Mouse (Mus musculus) MEL (cell line): ENCODE data around the gene Arpp21. TPM values are rescaled to one million over a fixed set of nuclear protein-coding genes. Genes with fewer than 3 reads are reported as not detected.

ENCODE experiments used
- DNase-seq: peaks from one replicate; pipeline ENCODE4 v3.0.0; 2011; ENCODE audit warnings: low read depth, low spot score
- H3K27ac ChIP-seq: 2 replicates; pipeline ENCODE4 v1.5.1; 2012; ENCODE audit warnings: low read depth, mild to moderate bottlenecking, control low read depth, low read length, moderate library complexity; ENCODE audit not compliant: control insufficient read depth
- H3K27me3 ChIP-seq, 2 experiments: fragments of 150-350 bp in 1 of 2; sonication (generic) in 1 of 2; 2 replicates each; pipeline ENCODE4 v1.6.1; 2012; ENCODE audit warnings: low read length in 2 of 2, mild to moderate bottlenecking in 2 of 2, improper control_type of control experiment in 1 of 2, moderate library complexity in 1 of 2; ENCODE audit not compliant: insufficient read depth in 2 of 2, control insufficient read depth in 1 of 2
- H3K36me3 ChIP-seq, 2 experiments: 2 replicates each; pipeline ENCODE4 v1.6.1; 2012 to 2014; ENCODE audit warnings: low read length in 2 of 2, improper control_type of control experiment in 1 of 2, inconsistent platforms in 1 of 2, mild to moderate bottlenecking in 1 of 2; ENCODE audit not compliant: insufficient read depth in 2 of 2, control insufficient read depth in 1 of 2
- H3K4me1 ChIP-seq, 2 experiments: fragments of 150-350 bp in 1 of 2; sonication (generic) in 1 of 2; 2 replicates each; pipeline ENCODE4 v1.6.1; 2012; ENCODE audit warnings: low read length in 2 of 2, improper control_type of control experiment in 1 of 2, mild to moderate bottlenecking in 1 of 2; ENCODE audit not compliant: insufficient read depth in 2 of 2, control insufficient read depth in 1 of 2
- H3K4me3 ChIP-seq, 2 experiments: fragments of 150-350 bp in 1 of 2; sonication (generic) in 1 of 2; 2 replicates each; pipeline ENCODE4 v1.5.1; 2012; ENCODE audit warnings: low read depth in 2 of 2, low read length in 2 of 2, mild to moderate bottlenecking in 2 of 2, moderate library complexity in 2 of 2, control low read depth in 1 of 2, improper control_type of control experiment in 1 of 2; ENCODE audit not compliant: control insufficient read depth in 1 of 2, insufficient read depth in 1 of 2
- H3K79me2 ChIP-seq: 2 replicates; pipeline ENCODE4 v1.6.1; 2012; ENCODE audit warnings: mild to moderate bottlenecking, low read length, moderate library complexity; ENCODE audit not compliant: control insufficient read depth, poor library complexity, insufficient read depth
- H3K9ac ChIP-seq: 2 replicates; pipeline ENCODE4 v1.6.1; 2012; ENCODE audit warnings: low read depth, mild to moderate bottlenecking, control low read depth, low read length, moderate library complexity; ENCODE audit not compliant: control insufficient read depth, poor library complexity, severe bottlenecking
- H3K9me3 ChIP-seq: fragments of 150-350 bp; sonication (generic); replicated peaks from 2 replicates; pipeline ENCODE4 v1.6.1; 2012; ENCODE audit warnings: mild to moderate bottlenecking, low read length, improper control_type of control experiment, moderate library complexity; ENCODE audit not compliant: insufficient read depth
- CHD1 ChIP-seq: IDR thresholded peaks from 2 replicates; pipeline ENCODE4 v1.6.1; 2012; ENCODE audit warnings: low read depth, mild to moderate bottlenecking, inconsistent platforms, low read length, improper control_type of control experiment
- ELF1 ChIP-seq: IDR thresholded peaks from 2 replicates; pipeline ENCODE4 v1.6.1; 2014; ENCODE audit warnings: low read depth, mild to moderate bottlenecking, inconsistent platforms, low read length, improper control_type of control experiment, moderate library complexity
- EP300 ChIP-seq, 2 experiments: IDR thresholded peaks; 2 replicates each; pipeline ENCODE4 v1.6.1; 2011; ENCODE audit warnings: improper control_type of control experiment in 2 of 2, low read length in 2 of 2, low read depth in 1 of 2, mild to moderate bottlenecking in 1 of 2
- ETS1 ChIP-seq: IDR thresholded peaks from 2 replicates; pipeline ENCODE4 v1.6.1; 2012; ENCODE audit warnings: low read depth, mild to moderate bottlenecking, inconsistent platforms, low read length, improper control_type of control experiment, moderate library complexity
- GABPA ChIP-seq: IDR thresholded peaks from 2 replicates; pipeline ENCODE4 v1.6.1; 2012; ENCODE audit warnings: low read depth, mild to moderate bottlenecking, inconsistent platforms, low read length, improper control_type of control experiment, moderate library complexity
- GATA1 ChIP-seq: IDR thresholded peaks from 2 replicates; pipeline ENCODE4 v1.6.1; 2011; ENCODE audit warnings: low read depth, low read length, improper control_type of control experiment
- HCFC1 ChIP-seq: IDR thresholded peaks from 2 replicates; pipeline ENCODE4 v1.6.1; 2012; ENCODE audit warnings: low read depth, mild to moderate bottlenecking, inconsistent platforms, low read length, improper control_type of control experiment, moderate library complexity
- MXI1 ChIP-seq: IDR thresholded peaks from 2 replicates; pipeline ENCODE4 v1.6.1; 2011; ENCODE audit warnings: mild to moderate bottlenecking, low read depth, low read length, improper control_type of control experiment
- MYB ChIP-seq: IDR thresholded peaks from 2 replicates; pipeline ENCODE4 v1.6.1; 2011; ENCODE audit warnings: mild to moderate bottlenecking, low read depth, low read length, improper control_type of control experiment
- MYC ChIP-seq: IDR thresholded peaks from 2 replicates; pipeline ENCODE4 v1.6.1; 2011; ENCODE audit warnings: low read depth, mild to moderate bottlenecking, low read length, improper control_type of control experiment, moderate library complexity
- NELFE ChIP-seq: IDR thresholded peaks from 2 replicates; pipeline ENCODE4 v1.6.1; 2011; ENCODE audit warnings: low read depth, low read length, improper control_type of control experiment
- POLR2A ChIP-seq, 2 experiments: IDR thresholded peaks; 2 replicates each; pipeline ENCODE4 v1.6.1; 2011 to 2012; ENCODE audit warnings: low read length in 2 of 2, mild to moderate bottlenecking in 2 of 2, control low read depth in 1 of 2, improper control_type of control experiment in 1 of 2, low read depth in 1 of 2, moderate library complexity in 1 of 2; ENCODE audit not compliant: control insufficient read depth in 1 of 2, insufficient read depth in 1 of 2, poor library complexity in 1 of 2
- POLR2AphosphoS2 ChIP-seq: IDR thresholded peaks from 2 replicates; pipeline ENCODE4 v1.6.1; 2011; ENCODE audit warnings: low read length, improper control_type of control experiment
- RAD21 ChIP-seq: IDR thresholded peaks from 2 replicates; pipeline ENCODE4 v1.6.1; 2011; ENCODE audit warnings: mild to moderate bottlenecking, low read depth, low read length, improper control_type of control experiment
- RCOR1 ChIP-seq: IDR thresholded peaks from 2 replicates; pipeline ENCODE4 v1.6.1; 2012; ENCODE audit warnings: low read depth, mild to moderate bottlenecking, inconsistent platforms, low read length, improper control_type of control experiment
- SIN3A ChIP-seq: IDR thresholded peaks from 2 replicates; pipeline ENCODE4 v1.6.1; 2012; ENCODE audit warnings: low read length, improper control_type of control experiment, inconsistent platforms
- TAL1 ChIP-seq: IDR thresholded peaks from 2 replicates; pipeline ENCODE4 v1.6.1; 2012; ENCODE audit warnings: mild to moderate bottlenecking, inconsistent platforms, low read length, moderate library complexity, mixed read lengths
- TBP ChIP-seq: IDR thresholded peaks from 2 replicates; pipeline ENCODE4 v1.8.0; 2011; ENCODE audit warnings: low read depth, low read length, improper control_type of control experiment
- TCF12 ChIP-seq: IDR thresholded peaks from 2 replicates; pipeline ENCODE4 v1.6.1; 2014; ENCODE audit warnings: low read depth, mild to moderate bottlenecking, inconsistent platforms, low read length, improper control_type of control experiment, moderate library complexity
- UBTF ChIP-seq: IDR thresholded peaks from 2 replicates; pipeline ENCODE4 v1.6.1; 2012; ENCODE audit warnings: low read depth, mild to moderate bottlenecking, inconsistent platforms, low read length, improper control_type of control experiment, moderate library complexity, borderline replicate concordance; ENCODE audit not compliant: insufficient read depth
- USF1 ChIP-seq: IDR thresholded peaks from 2 replicates; pipeline ENCODE4 v1.6.1; 2014; ENCODE audit warnings: low read depth, mild to moderate bottlenecking, inconsistent platforms, low read length, improper control_type of control experiment, moderate library complexity
- USF2 ChIP-seq, 2 experiments: IDR thresholded peaks; 2 replicates each; pipeline ENCODE4 v1.6.1; 2011 to 2012; ENCODE audit warnings: improper control_type of control experiment in 2 of 2, low read length in 2 of 2, borderline replicate concordance in 1 of 2, inconsistent platforms in 1 of 2, low read depth in 1 of 2, mild to moderate bottlenecking in 1 of 2; ENCODE audit not compliant: insufficient read depth in 1 of 2
- ZC3H11A ChIP-seq: IDR thresholded peaks from 2 replicates; pipeline ENCODE4 v1.6.1; 2012; ENCODE audit warnings: low read depth, mild to moderate bottlenecking, inconsistent platforms, low read length, improper control_type of control experiment
- ZMIZ1 ChIP-seq: IDR thresholded peaks from 2 replicates; pipeline ENCODE4 v1.6.1; 2012; ENCODE audit warnings: low read depth, mild to moderate bottlenecking, inconsistent platforms, low read length, improper control_type of control experiment, moderate library complexity
- ZNF384 ChIP-seq: IDR thresholded peaks from 2 replicates; pipeline ENCODE4 v1.6.1; 2012; ENCODE audit warnings: low read depth, mild to moderate bottlenecking, inconsistent platforms, low read length, improper control_type of control experiment
- polyA plus RNA-seq, 2 experiments: library from polyadenylated mRNA; stranded (reverse) in 1 of 2; unstranded in 1 of 2; fragments of >175 nt in 1 of 2; fragments of >200 nt in 1 of 2; gene quantifications; 2 replicates each; pipeline versions ENCODE4 v1.2.1 to v1.2.4; 2012; ENCODE audit warnings: low replicate concordance in 2 of 2, low read depth in 1 of 2; ENCODE audit not compliant: insufficient read length in 2 of 2, insufficient read depth in 1 of 2, missing spikeins in 1 of 2
- total RNA-seq: library from RNA; depleted of rRNA; stranded (reverse); fragments of 300-350 nt; gene quantifications from 2 replicates; pipeline ENCODE4 v1.2.3, GENCODE M21; 2012

The Arpp21 gene
- total and polyA plus RNA-seq, 3 experiments, result 0.10 to 0.12 TPM; not detected in 1

GRCm38 (mm10) chr9:112227174-112227573 is 8.6 kb downstream of the Arpp21 start:
- no peak overlapping the region for H3K27ac ChIP-seq
- H3K27me3 ChIP-seq, result no peaks in the 10 kb centered on the region
- H3K4me1 ChIP-seq, result peaks cover 0 to 6% of the 10 kb centered on the region in 2 experiments; a peak in 2 of 4 replicates
- no peak overlapping the region for H3K9ac ChIP-seq
- no peak overlapping the region for H3K4me3 ChIP-seq
- no peaks in the 10 kb centered on the region for H3K79me2 ChIP-seq
- TF ChIP-seq SIN3A (no peak), EP300 (IDR thresholded peaks at IDR 0.05; ENCODE audit: low read depth in 1 of 2, low read length in 2 of 2) (no peak), USF1 (no peak), ZNF384 (no peak)
- DNase-seq, result no peak
- peaks cover 0 to 8% of the 10 kb centered on the region in 2 experiments; a peak in 2 of 4 replicates for H3K36me3 ChIP-seq
- no peaks in the 10 kb centered on the region for H3K9me3 ChIP-seq

- H3K4me1 ChIP-seq, result peaks cover 0 to 6% of the 10 kb centered on the region in 2 experiments; a peak in 2 of 4 replicates
- H3K9ac ChIP-seq, result no peak overlapping the region
- no peak for TF ChIP-seq ETS1
- no peak for TF ChIP-seq TCF12
- no peak for TF ChIP-seq RCOR1
- TF ChIP-seq CHD1, result no peak
- H3K27ac ChIP-seq, result no peak overlapping the region
- peak; percentile 3 for DNase-seq
- no peaks in the 10 kb centered on the region for H3K79me2 ChIP-seq
- peaks cover 0 to 8% of the 10 kb centered on the region in 2 experiments; a peak in 2 of 4 replicates for H3K36me3 ChIP-seq
- H3K4me3 ChIP-seq, result no peak overlapping the region
- no peaks in the 10 kb centered on the region for H3K27me3 ChIP-seq
- no peaks in the 10 kb centered on the region for H3K9me3 ChIP-seq
These were observed 9.2 kb downstream of the Arpp21 start for GRCm38 (mm10) chr9:112226511-112226910.

- Histone ChIP-seq H3K4me3 (no peak overlapping the region), H3K9me3 (no peaks in the 10 kb centered on the region), H3K27me3 (no peaks in the 10 kb centered on the region), H3K36me3 (peaks cover 0 to 8% of the 10 kb centered on the region in 2 experiments; a peak in 2 of 4 replicates), H3K79me2 (no peaks in the 10 kb centered on the region), H3K9ac (no peak overlapping the region), H3K4me1 (peaks cover 0 to 6% of the 10 kb centered on the region in 2 experiments; a peak in 2 of 4 replicates), H3K27ac (peak overlapping the region; percentile 27; the same call in 1 of the 2 replicates)
- DNase-seq, result peak; percentile 71
- TF ChIP-seq USF2 (IDR thresholded peaks at IDR 0.05; ENCODE audit: borderline replicate concordance in 1 of 2, insufficient read depth in 1 of 2, low read depth in 1 of 2, low read length in 2 of 2), result no peak
- no peak for TF ChIP-seq POLR2A (IDR thresholded peaks at IDR 0.05; ENCODE audit: control insufficient read depth in 1 of 2, insufficient read depth in 1 of 2, low read depth in 1 of 2, low read length in 2 of 2, poor library complexity in 1 of 2)
- TF ChIP-seq EP300 (IDR thresholded peaks at IDR 0.05; ENCODE audit: low read depth in 1 of 2, low read length in 2 of 2), result peak; percentile 55 to 70; a peak in 3 of 4 replicates
- TF ChIP-seq SIN3A, result peak; percentile 49; the same call in 1 of the 2 replicates
- TF ChIP-seq ZNF384, result peak; percentile 50
- TF ChIP-seq ELF1, result no peak
- TF ChIP-seq ZMIZ1, result no peak
- no peak for TF ChIP-seq POLR2AphosphoS2
- no peak for TF ChIP-seq UBTF
- 0 out of 2 replicates have a peak, but pooled peaks have one; percentile 35 for TF ChIP-seq MXI1
- TF ChIP-seq RAD21, result 0 out of 2 replicates have a peak, but pooled peaks have one; percentile 9
- TF ChIP-seq HCFC1, result no peak
- no peak for TF ChIP-seq MYB
- TF ChIP-seq ZC3H11A, result peak; percentile 14; the same call in 1 of the 2 replicates
- TF ChIP-seq RCOR1, result peak; percentile 41
- peak; percentile 50; the same call in 1 of the 2 replicates for TF ChIP-seq TCF12
- TF ChIP-seq GATA1, result peak; percentile 71
- no peak for TF ChIP-seq NELFE
- TF ChIP-seq GABPA, result no peak
- TF ChIP-seq MYC, result no peak
- TF ChIP-seq TBP, result no peak
- TF ChIP-seq TAL1, result no peak
These were observed 10.7 kb downstream of the Arpp21 start for GRCm38 (mm10) chr9:112225046-112225445.
